Mouse (Mus musculus) adrenal gland, postnatal 10 days (tissue): ENCODE measurements around the gene Fat3. TPM values are rescaled to one million over a fixed set of nuclear protein-coding genes. Genes with fewer than 3 reads are reported as not detected.

Source experiments
- DNase-seq: peaks from one replicate; pipeline ENCODE4 v3.0.0; 2021; ENCODE audit warnings: mixed read lengths
- total RNA-seq, 2 experiments: library from RNA; stranded (reverse); gene quantifications; 2 replicates each; pipeline ENCODE4 v1.2.3; 2021

The Fat3 gene
- total RNA-seq, 2 experiments from 2014 or later, result 2.6 TPM

GRCm38 (mm10) chr9:16310305-16310704 is 190.8 kb downstream of the Fat3 start:
- no peak for DNase-seq

- DNase-seq, result no peak
These were observed 193.3 kb downstream of the Fat3 start for GRCm38 (mm10) chr9:16307789-16308188.

GRCm38 (mm10) chr9:16306222-16306621 is 194.9 kb downstream of the Fat3 start:
- no peak for DNase-seq

- no peak for DNase-seq
These were observed 195.5 kb downstream of the Fat3 start for GRCm38 (mm10) chr9:16305396-16306086.

- DNase-seq, result no peak
These were observed 196.1 kb downstream of the Fat3 start for GRCm38 (mm10) chr9:16304949-16305348.

GRCm38 (mm10) chr9:16302484-16302883 is 198.6 kb downstream of the Fat3 start:
- DNase-seq, result no peak

GRCm38 (mm10) chr9:16297935-16298334 is 203.2 kb downstream of the Fat3 start:
- DNase-seq, result no peak

- no peak for DNase-seq
These were observed 206.9 kb downstream of the Fat3 start for GRCm38 (mm10) chr9:16293928-16294806.

- no peak for DNase-seq
These were observed 208.6 kb downstream of the Fat3 start for GRCm38 (mm10) chr9:16292492-16292891.

- DNase-seq, result no peak
These were observed 210.2 kb downstream of the Fat3 start for GRCm38 (mm10) chr9:16290911-16291310.

- DNase-seq, result no peak
These were observed 218.1 kb downstream of the Fat3 start for GRCm38 (mm10) chr9:16283033-16283432.

- DNase-seq, result no peak
These were observed 218.7 kb downstream of the Fat3 start for GRCm38 (mm10) chr9:16282291-16282804.

GRCm38 (mm10) chr9:16275589-16275988 is 225.5 kb downstream of the Fat3 start:
- DNase-seq, result no peak

- no peak for DNase-seq
These were observed 227.0 kb downstream of the Fat3 start for GRCm38 (mm10) chr9:16274130-16274529.

GRCm38 (mm10) chr9:16272810-16273209 is 228.3 kb downstream of the Fat3 start:
- DNase-seq, result no peak

GRCm38 (mm10) chr9:16270768-16271114 is 230.3 kb downstream of the Fat3 start:
- no peak for DNase-seq

- no peak for DNase-seq
These were observed 230.9 kb downstream of the Fat3 start for GRCm38 (mm10) chr9:16270056-16270767.

GRCm38 (mm10) chr9:16265519-16265918 is 235.6 kb downstream of the Fat3 start:
- DNase-seq, result peak; percentile 3

GRCm38 (mm10) chr9:16257241-16257840 is 243.7 kb downstream of the Fat3 start:
- no peak for DNase-seq

- DNase-seq, result no peak
These were observed 244.4 kb downstream of the Fat3 start for GRCm38 (mm10) chr9:16256577-16257207.

- no peak for DNase-seq
These were observed 254.3 kb downstream of the Fat3 start for GRCm38 (mm10) chr9:16246741-16247140.

- no peak for DNase-seq
These were observed 269.5 kb downstream of the Fat3 start for GRCm38 (mm10) chr9:16231575-16231974.
